Mouse (Mus musculus): Measurements from ENCODE around the gene Skap2. TPM values are rescaled to one million over a fixed set of nuclear protein-coding genes. Genes with fewer than 3 reads are reported as not detected.

Gene Skap2
- polyA plus RNA-seq, 1 experiment: 10.9 TPM

DNA sequence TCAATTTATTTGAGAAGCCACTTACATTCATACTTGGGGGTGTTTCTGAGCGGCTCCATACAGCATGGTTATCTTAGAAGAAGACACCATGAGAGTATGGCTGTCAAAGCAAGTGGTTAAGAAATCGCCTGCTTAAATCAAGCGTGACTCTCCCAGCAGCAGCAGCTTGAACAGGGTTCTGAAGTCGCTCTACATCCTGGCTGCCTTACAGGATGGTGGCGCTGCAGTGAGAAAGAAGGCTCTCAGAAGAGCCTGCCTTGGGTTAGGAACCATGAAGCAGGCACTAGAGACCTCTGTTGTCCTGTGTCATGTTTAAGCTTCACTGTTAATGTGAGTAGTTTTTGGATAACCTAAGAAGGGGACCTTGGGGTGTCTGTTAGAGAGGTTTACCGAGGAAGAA, 204.3 kb downstream of the Skap2 start:
- Histone ChIP-seq H3K27ac (ENCODE audit: insufficient read depth, low read length) (no peak overlapping the region), H3K4me1 (ENCODE audit: control insufficient read depth, insufficient read depth, low read length) (no peaks in the 10 kb centered on the region), H3K4me3 (ENCODE audit: insufficient read depth, low read length) (no peak overlapping the region)
- no peak for TF ChIP-seq POLR2A (IDR thresholded peaks at IDR 0.05; ENCODE audit: extremely low read depth, insufficient read depth, low read length)
- no peak for TF ChIP-seq CTCF (IDR thresholded peaks at IDR 0.05; ENCODE audit: extremely low read depth, insufficient read depth, low read length)

Other genes starting within 250 kb of the Skap2 start
- gene Hoxa1, start 145.8 kb upstream of the Skap2 start, polyA plus RNA-seq (2012; rRNA removed): not detected in 2 replicates
- not detected in 2 replicates for gene Hoxa2, start 152.3 kb upstream of the Skap2 start, polyA plus RNA-seq (2012; rRNA removed)
- gene 5730596B20Rik, start 164.9 kb upstream of the Skap2 start, polyA plus RNA-seq (2012; rRNA removed): not detected in 2 replicates
- not detected in 2 replicates for gene Hoxa4, start 179.2 kb upstream of the Skap2 start, polyA plus RNA-seq (2012; rRNA removed)
- gene Hoxa5, start 192.0 kb upstream of the Skap2 start, polyA plus RNA-seq (2012; rRNA removed): not detected in 2 replicates
- gene Hoxa6, start 196.2 kb upstream of the Skap2 start, polyA plus RNA-seq (2012; rRNA removed): not detected in 2 replicates
- not detected in 2 replicates for gene Hoxa3, start 200.8 kb upstream of the Skap2 start, polyA plus RNA-seq (2012; rRNA removed)
- gene Gm28308, start 200.8 kb upstream of the Skap2 start, polyA plus RNA-seq (2012; rRNA removed): not detected in 2 replicates
- 0.04 TPM in 1 of 2 replicates, not detected in the other for gene Hoxa7, start 209.3 kb upstream of the Skap2 start, polyA plus RNA-seq (2012; rRNA removed)
- not detected in 2 replicates for gene Hoxa9, start 218.5 kb upstream of the Skap2 start, polyA plus RNA-seq (2012; rRNA removed)
- not detected in 2 replicates for gene Hoxa10, start 228.3 kb upstream of the Skap2 start, polyA plus RNA-seq (2012; rRNA removed)
- gene Hoxa11, start 233.3 kb upstream of the Skap2 start, polyA plus RNA-seq (2012; rRNA removed): not detected in 2 replicates
- not detected in 2 replicates for gene Hoxa13, start 248.3 kb upstream of the Skap2 start, polyA plus RNA-seq (2012; rRNA removed)